Mouse (Mus musculus) frontal cortex, postnatal 14 days (tissue): ENCODE data around the gene Tchh.
"Not testable (repeated sequence)": the region's sequence is repeated elsewhere in the genome, so short reads cannot be mapped to it uniquely, and the experiment has no call there.

Experiments
- DNase-seq, 2 experiments: peaks; one replicate each; pipeline ENCODE4 v3.0.0; 2022; ENCODE audit warnings: low spot score in 2 of 2

Tchh gene

GRCm38 (mm10) chr3:93442030-93442429 is at the start of gene Tchh:
Gene Tchh (plus strand): TSS chr3:93442330.
- no peak for DNase-seq

DNA sequence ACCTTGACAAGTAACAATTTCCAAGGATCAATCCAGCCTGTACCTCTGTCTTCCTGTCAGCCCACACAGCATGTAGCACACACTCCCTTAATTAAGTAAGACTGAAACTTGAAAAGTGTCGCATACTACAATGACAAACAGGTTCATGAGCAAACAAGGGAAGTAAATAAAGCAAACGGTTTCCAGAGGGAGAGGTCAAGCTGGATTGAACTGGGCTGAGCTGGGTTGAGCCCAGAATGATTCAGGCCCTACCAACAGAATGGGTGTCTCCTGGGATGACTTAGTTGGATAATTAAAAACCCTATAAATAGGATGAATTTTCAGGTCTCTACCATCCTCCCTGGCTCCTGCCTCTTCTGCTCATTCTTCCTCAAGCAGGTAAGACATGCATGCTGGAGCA is 48.8 kb upstream of the Tchh start, which contains the start of gene Rptn:
Gene Rptn, plus strand, starts transcription at position 334 of the 400 bp plus-strand sequence.
- no peak for DNase-seq

DNA sequence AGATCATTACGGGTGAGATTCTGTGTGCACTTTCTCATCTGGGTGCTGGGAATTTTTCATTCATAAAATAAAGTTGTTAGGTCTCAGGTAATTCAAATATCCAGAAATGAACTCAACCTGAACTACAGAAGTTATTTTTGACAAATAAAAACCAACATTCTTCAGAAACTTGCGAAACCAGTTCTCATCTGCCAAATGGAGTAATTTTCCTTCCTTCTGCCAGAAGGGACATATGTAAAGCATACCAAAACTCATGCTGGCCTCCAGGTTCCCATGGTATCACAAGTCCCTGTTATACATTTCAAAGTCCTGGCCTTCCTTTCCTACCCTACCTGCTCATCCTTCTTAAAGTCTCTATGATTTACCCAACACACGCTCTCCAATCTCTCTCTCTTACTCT is 38.2 kb upstream of the Tchh start:
- DNase-seq: no peak

GRCm38 (mm10) chr3:93406992-93407391 is 35.1 kb upstream of the Tchh start:
- peak in 1 of 2 experiments; percentile 5 for DNase-seq

DNA sequence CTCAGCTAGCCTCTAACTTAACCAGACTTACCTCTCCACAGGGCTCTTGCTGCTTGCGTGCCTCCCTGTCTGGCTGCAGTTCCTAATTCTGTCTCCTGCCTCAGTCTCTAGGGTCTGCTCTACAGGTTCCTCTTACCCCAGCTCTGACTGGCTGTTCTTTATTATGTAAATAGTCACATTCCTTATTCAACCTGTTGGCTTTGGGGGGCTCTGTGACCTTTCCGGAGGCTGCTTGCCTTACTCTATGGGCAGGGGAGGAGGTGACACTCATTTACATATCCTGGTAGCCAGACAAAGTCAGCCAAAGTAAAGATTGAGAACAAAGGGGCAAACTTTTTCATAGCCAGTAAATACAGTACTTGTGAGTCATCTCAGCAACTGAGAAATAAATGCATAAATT is 30.2 kb upstream of the Tchh start:
- no peak for DNase-seq

GRCm38 (mm10) chr3:93431673-93432072 is 10.5 kb upstream of the Tchh start:
- DNase-seq: no peak

DNA sequence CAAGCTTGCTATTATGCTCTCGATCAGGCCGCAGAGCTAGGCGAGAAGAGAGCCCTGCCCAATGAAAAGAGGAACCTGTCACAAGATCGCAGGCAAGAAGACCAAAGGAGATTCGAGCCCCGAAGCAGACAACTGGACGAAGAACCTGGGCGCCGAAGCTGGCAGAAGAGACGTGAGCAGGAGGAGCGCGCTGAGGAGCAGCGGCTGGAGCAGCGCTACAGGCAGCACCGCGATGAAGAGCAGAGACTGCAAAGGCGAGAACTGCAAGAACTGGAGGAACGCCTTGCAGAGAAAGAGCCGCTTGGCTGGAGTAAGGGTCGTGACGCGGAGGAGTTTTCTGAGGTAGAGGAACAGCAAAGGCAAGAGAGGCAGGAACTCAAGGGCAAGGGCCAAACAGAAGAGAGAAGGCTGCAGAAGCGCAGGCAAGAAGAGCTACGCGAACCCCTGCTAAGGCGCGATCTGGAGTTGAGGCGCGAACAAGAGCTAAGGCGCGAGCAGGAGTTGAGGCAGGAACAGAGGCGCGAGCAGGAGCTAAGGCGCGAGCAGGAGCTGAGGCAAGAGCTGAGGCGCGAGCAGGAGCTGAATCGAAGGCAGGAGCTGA is 1.5 kb downstream of the Tchh start:
- DNase-seq: peak in 1 of 2 experiments; percentile 12

DNA sequence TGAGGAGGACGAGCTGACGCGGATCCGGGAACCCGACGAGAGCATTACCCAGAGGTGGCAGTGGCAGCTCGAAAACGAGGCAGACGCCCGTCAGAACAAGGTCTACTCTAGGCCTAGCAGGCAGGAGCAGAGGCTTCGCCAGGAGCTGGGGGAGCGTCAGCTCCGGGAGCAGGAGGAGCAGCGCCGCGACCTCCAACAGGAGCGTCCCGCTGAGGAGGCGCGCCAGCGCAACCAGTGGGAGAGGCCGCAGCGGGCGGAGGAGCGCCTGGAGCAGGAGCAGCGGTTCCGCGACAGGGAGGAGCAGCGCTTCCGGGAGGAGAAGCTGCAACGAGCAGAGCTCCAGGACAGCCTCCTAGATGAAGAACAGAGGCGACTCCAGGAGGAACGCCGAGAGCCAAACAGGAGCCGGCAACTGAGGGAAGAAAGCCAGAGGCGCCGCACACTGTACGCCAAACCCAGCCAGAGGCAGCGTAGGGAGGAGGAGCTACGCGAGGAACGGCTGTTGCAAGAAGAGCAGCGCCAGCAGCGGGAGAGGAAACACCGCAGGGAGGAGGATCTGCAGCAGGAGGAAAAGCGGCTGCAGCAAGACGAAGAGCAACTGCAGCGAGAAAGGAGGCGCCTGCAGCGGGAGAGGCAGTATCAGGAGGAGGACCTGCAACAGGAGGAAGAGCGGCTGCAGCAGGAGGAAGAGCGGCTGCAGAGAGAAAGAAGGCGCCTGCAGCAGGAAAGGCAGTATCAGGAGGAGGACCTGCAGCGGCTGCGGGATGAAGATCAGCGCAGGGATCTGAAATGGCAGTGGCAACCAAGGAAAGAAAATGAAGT is 2.4 kb downstream of the Tchh start:
- peak; percentile 39 to 49 for DNase-seq

GRCm38 (mm10) chr3:93445165-93445705 is 3.1 kb downstream of the Tchh start:
- DNase-seq: peak in 1 of 2 experiments; percentile 9

- peak in 1 of 2 experiments; percentile 7 for DNase-seq
Measured at GRCm38 (mm10) chr3:93446128-93446755, 4.1 kb downstream of the Tchh start.

- DNase-seq: not testable (repeated sequence)
Measured at GRCm38 (mm10) chr3:93446756-93447137, 4.6 kb downstream of the Tchh start.

GRCm38 (mm10) chr3:93447138-93447841 is 5.2 kb downstream of the Tchh start:
- peak; percentile 50 to 58 for DNase-seq

GRCm38 (mm10) chr3:93466556-93466955 is 24.4 kb downstream of the Tchh start:
- no peak for DNase-seq

GRCm38 (mm10) chr3:93467130-93467529 is 25.0 kb downstream of the Tchh start:
- DNase-seq: no peak

DNA sequence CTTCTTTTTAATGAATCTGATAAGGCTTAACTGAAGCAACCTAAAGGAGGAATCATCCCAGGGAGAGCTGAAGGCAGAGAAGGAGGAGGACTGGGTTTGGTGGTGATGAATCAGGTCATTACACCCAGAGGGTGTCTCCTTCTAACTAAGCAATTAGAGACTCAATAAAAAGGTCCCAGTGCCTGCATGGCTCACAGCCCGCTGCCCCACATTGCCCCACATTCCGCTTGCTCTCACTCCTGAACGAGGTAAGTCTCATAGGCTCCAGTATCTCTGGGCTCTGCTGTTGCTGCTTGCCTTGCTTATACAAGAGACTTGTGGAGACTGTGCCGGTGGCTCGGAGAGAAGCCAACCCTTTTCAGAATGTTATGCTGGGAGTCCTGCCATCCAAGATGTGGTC is 26.4 kb downstream of the Tchh start, which contains the start of gene Tchhl1:
Gene Tchhl1, plus strand, starts transcription at position 194 of the 400 bp plus-strand sequence.
- no peak for DNase-seq

- DNase-seq: no peak
Measured at GRCm38 (mm10) chr3:93469629-93470028, 27.5 kb downstream of the Tchh start.

GRCm38 (mm10) chr3:93480053-93480452 is 37.9 kb downstream of the Tchh start:
- no peak for DNase-seq

GRCm38 (mm10) chr3:93481982-93482616 is 40.0 kb downstream of the Tchh start:
- DNase-seq: no peak

DNA sequence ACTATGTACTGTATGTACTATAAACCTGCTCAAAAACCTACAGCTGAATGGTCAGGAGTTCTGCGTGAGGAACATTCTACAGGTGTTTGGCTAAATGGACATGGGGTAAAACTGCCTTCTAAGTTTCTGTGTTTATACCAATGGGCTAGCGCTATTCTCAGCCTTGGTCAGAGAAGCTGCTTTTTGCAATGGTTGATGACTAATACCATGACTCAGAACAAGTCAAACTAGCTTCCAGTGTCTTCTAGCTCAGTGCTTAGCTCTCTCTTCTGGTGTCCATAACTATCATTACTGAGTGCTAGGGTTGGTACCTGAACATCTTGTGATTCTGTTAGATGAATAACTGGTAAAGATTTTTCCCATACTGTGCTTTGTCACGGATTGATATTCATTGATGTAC is 43.5 kb downstream of the Tchh start:
- DNase-seq: no peak

- no peak for DNase-seq
Measured at GRCm38 (mm10) chr3:93488541-93488940, 46.4 kb downstream of the Tchh start.

DNA sequence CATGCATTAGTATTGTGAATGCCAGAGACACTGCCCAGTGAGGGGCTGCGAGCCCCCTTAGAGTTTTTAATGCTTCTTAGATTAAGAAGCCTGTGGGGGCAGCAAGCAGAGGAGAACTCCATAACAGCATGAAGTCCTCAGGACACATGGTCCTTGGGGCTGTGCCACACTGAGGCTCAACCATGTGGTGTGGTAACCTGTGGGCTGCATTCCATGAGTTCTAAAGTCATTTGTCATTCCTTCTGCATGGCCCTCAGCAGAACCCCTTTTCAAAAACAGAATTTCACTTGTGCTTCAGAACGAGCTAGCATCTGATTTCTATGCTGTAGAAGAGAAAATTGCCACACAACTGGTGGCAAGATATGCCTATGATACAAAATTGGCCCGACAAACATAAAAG is 50.0 kb downstream of the Tchh start:
- no peak for DNase-seq
